Mouse (Mus musculus) forebrain, postnatal 0 days (tissue): ENCODE measurements around the gene Trpm3. TPM values are rescaled to one million over a fixed set of nuclear protein-coding genes. Genes with fewer than 3 reads are reported as not detected.
A peak's percentile ranks its signal among the peaks of the same experiment; 100 is the strongest.

Experiments
- ATAC-seq: fragments of 200-750 bp; cut with Nextera tagmentation; 2 replicates; pipeline ENCODE4 v1.8.0; 2017; ENCODE audit warnings: mild to moderate bottlenecking, moderate library complexity
- DNase-seq: peaks from one replicate; pipeline ENCODE4 v3.0.0-alpha.2; 2015
- H3K27ac ChIP-seq: fragments of 300-500 bp; sonication (generic); 2 replicates; pipeline ENCODE4 v1.5.1; 2014; ENCODE audit warnings: low read depth, mild to moderate bottlenecking, antibody characterized with exemption, low read length, moderate library complexity, mixed read lengths
- H3K27me3 ChIP-seq: fragments of 300-500 bp; sonication (generic); 2 replicates; pipeline ENCODE4 v1.6.1; 2014; ENCODE audit warnings: mild to moderate bottlenecking, low read length, mixed read lengths; ENCODE audit not compliant: insufficient read depth
- H3K36me3 ChIP-seq: fragments of 300-500 bp; sonication (generic); 2 replicates; pipeline ENCODE4 v1.6.1; 2014; ENCODE audit warnings: mild to moderate bottlenecking, moderate library complexity; ENCODE audit not compliant: insufficient read depth
- H3K4me1 ChIP-seq: fragments of 300-500 bp; sonication (generic); 2 replicates; pipeline ENCODE4 v1.6.1; 2014; ENCODE audit warnings: antibody characterized with exemption; ENCODE audit not compliant: insufficient read depth
- H3K4me2 ChIP-seq: fragments of 300-500 bp; sonication (generic); 2 replicates; pipeline ENCODE4 v1.6.1; 2014; ENCODE audit warnings: low read depth, mild to moderate bottlenecking, moderate library complexity
- H3K4me3 ChIP-seq: fragments of 300-500 bp; sonication (generic); 2 replicates; pipeline ENCODE4 v1.5.1; 2014; ENCODE audit warnings: low read depth, low read length, mixed read lengths
- H3K9ac ChIP-seq: fragments of 300-500 bp; sonication (generic); 2 replicates; pipeline ENCODE4 v1.6.1; 2014; ENCODE audit warnings: mild to moderate bottlenecking
- H3K9me3 ChIP-seq: fragments of 300-500 bp; sonication (generic); 2 replicates; pipeline ENCODE4 v1.6.1; 2016; ENCODE audit warnings: low read length
- CTCF ChIP-seq: sonication (generic); IDR thresholded peaks from 2 replicates; pipeline ENCODE4 v1.5.1; 2016; ENCODE audit warnings: antibody characterized with exemption, control low read depth, low read depth
- WGBS: fragments of 180-500 bp; shearing (Covaris S2); extraction: QIAGEN DNeasy Blood & Tissue Kit; methylation state at CpG from one replicate; pipeline ENCODE4 v1.1.7; 2014; 5-methylcytosine and 5-hydroxymethylcytosine counted together
- polyA plus RNA-seq: library from polyadenylated mRNA; unstranded; fragments of >200 nt; fragmentation: Nextera tagmentation; extraction: Ambion mirVana; gene quantifications from 2 replicates; pipeline ENCODE4 v1.2.1, GENCODE M21; 2015
- total RNA-seq: library from RNA; depleted of rRNA; stranded (reverse); fragments of >200 nt; gene quantifications from 2 replicates; pipeline ENCODE4 v1.2.3, GENCODE M21; 2014

Gene Trpm3
- total and polyA plus RNA-seq, 2 experiments from 2014 or later = 25.6 to 39.7 TPM

DNA sequence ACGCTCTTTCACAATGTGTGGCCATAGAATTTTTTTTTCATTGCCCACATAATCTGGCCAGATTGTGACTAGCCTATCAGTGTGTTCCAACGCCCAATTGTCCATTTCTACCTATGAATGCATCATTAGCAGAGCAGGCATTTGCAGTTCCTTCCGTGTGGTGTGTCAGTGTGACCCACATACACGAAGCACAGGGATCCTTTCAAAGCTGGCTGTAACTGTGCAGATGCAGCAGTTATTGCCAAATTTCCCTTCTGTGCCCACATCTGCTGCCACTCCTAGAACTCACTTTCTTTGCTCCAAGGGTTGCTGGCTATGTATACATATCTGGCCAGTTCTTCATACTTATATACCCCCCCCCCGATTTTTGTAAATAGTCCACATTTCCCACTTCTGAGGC, 834.9 kb downstream of the Trpm3 start:
- Histone ChIP-seq H3K9ac (no peak overlapping the region), H3K4me2 (no peak overlapping the region), H3K4me3 (no peak overlapping the region), H3K4me1 (no peaks in the 10 kb centered on the region), H3K27me3 (no peaks in the 10 kb centered on the region), H3K36me3 (no peaks in the 10 kb centered on the region), H3K9me3 (no peaks in the 10 kb centered on the region), H3K27ac (no peak overlapping the region)
- DNase-seq = no peak
- 76% methylated on average over 5 of the region's 5 CpGs for WGBS
- ATAC-seq = no peak
- no peak for TF ChIP-seq CTCF

DNA sequence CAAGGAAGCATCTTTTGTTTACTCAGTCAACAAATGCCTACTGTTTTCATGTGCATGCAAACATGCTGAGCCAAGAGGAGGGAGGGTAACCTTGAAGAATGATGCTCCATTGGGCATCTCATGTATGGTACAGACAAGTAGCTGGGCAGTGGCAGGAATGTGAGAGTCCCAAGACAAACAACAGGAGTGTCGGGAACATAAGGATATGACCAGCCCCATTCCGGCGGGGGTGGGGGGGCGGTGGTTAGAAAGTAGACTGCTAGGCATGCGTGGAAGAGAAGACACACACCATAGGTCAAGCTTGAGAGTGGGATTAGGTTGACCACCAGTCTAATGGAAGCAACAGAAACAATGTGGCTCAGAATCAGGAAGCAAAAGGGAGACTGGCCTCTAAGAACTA, 837.0 kb downstream of the Trpm3 start:
- Histone ChIP-seq H3K9ac (no peak overlapping the region), H3K4me3 (no peak overlapping the region), H3K27me3 (no peaks in the 10 kb centered on the region), H3K4me2 (no peak overlapping the region), H3K27ac (no peak overlapping the region), H3K9me3 (no peaks in the 10 kb centered on the region), H3K4me1 (no peaks in the 10 kb centered on the region), H3K36me3 (no peaks in the 10 kb centered on the region)
- DNase-seq = no peak
- ATAC-seq = no peak
- TF ChIP-seq CTCF = no peak
- WGBS = 97% methylated on average over 5 of the region's 5 CpGs

DNA sequence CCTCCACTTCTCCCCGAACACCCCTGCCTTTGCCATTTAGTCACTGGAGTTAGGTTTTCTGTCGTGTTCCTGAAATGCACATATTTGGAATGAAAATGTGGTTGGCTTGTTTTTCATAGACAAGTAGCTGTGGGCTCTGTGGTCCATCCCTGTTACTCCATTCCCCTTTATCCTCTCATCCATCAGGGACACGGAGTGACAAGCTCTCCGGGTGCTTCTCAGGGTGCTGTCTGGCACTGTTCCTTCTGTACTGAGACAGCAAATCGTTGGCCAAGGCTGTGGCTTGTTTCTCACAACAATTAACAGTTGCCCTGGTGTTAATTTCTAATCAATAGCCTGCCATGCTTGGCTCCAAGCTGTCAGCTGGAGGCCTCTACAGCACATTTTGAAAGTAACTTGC, 838.7 kb downstream of the Trpm3 start:
- Histone ChIP-seq H3K36me3 (0 out of 2 replicates have a peak, but pooled peaks cover 4% of the 10 kb centered on the region), H3K9ac (no peak overlapping the region), H3K27me3 (no peaks in the 10 kb centered on the region), H3K4me1 (no peaks in the 10 kb centered on the region), H3K4me3 (no peak overlapping the region), H3K9me3 (no peaks in the 10 kb centered on the region), H3K4me2 (no peak overlapping the region), H3K27ac (no peak overlapping the region)
- WGBS = 44% methylated on average over 5 of the region's 5 CpGs
- no peak for DNase-seq
- TF ChIP-seq CTCF = no peak
- ATAC-seq = peak; percentile 18; the same call in 1 of the 2 replicates

DNA sequence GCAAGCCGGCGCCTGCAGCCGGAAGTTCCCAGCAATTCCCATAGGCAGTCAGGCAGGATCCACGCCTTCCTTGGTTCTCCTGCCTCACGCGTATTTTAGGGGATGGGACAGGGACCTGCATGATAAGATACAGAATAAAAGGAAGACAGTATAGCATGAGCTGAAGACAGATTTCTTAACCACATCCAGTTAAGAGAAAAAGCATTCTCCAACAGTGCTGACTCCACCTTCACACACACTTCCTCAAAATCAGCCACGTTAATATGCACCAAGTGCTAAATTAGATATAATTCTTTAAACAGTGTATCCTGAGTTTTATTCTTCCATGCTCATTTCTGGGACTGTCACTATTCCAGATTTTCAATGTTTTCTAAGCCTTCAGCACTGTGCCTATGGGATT, 839.9 kb downstream of the Trpm3 start:
- 0 out of 2 replicates have a peak, but pooled peaks cover 6% of the 10 kb centered on the region for H3K36me3 ChIP-seq
- DNase-seq (no peak), ATAC-seq (no peak)
- no peak overlapping the region for H3K4me2 ChIP-seq
- H3K9me3 ChIP-seq = no peaks in the 10 kb centered on the region
- WGBS = 96% methylated on average over 7 of the region's 7 CpGs
- no peak overlapping the region for H3K9ac ChIP-seq
- H3K27ac ChIP-seq = no peak overlapping the region
- TF ChIP-seq CTCF = no peak
- no peaks in the 10 kb centered on the region for H3K4me1 ChIP-seq
- H3K4me3 ChIP-seq = no peak overlapping the region
- no peaks in the 10 kb centered on the region for H3K27me3 ChIP-seq

DNA sequence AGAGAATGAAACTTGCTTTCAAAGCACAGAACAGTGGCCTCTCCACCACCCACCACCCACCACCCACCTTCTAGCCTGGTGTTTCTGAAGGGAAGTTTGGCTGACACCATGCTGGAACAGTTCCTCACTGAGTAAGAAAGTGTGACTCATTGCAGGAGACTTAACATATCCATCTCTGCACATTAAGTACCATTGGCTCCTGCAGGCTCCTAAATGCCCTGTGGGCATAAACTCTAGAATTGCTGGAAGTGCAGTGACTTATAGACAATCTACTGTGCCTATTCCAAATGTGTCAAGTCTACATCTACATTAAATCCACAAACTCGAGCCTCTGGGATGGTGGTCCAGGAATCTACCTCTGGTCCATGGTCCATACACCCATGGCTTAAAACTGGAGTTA, 840.3 kb downstream of the Trpm3 start:
- Histone ChIP-seq H3K27me3 (no peaks in the 10 kb centered on the region), H3K36me3 (0 out of 2 replicates have a peak, but pooled peaks cover 6% of the 10 kb centered on the region), H3K27ac (no peak overlapping the region), H3K4me1 (no peaks in the 10 kb centered on the region), H3K9ac (no peak overlapping the region), H3K4me3 (no peak overlapping the region), H3K9me3 (no peaks in the 10 kb centered on the region), H3K4me2 (no peak overlapping the region)
- DNase-seq (no peak), ATAC-seq (no peak)
- no peak for TF ChIP-seq CTCF
- WGBS = 78% methylated on average over 1 of the region's 1 CpGs

DNA sequence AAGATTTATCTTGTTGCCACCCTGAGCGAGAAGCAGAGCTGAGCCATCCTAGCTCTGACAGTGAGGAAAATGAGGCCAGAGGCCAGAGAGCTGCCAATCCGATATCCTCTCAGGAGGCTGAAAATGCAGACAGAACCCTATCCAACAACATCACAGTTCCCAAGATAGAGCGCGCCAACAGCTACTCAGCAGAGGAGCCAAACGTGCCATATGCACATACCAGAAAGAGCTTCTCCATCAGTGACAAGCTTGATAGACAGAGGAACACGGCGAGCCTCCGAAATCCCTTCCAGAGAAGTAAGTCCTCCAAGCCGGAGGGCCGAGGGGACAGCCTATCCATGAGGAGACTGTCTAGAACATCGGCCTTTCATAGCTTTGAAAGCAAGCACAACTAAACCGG, 849.1 kb downstream of the Trpm3 start:
- ATAC-seq (peak; percentile 43), DNase-seq (peak; percentile 55)
- TF ChIP-seq CTCF = no peak
- H3K9ac ChIP-seq = no peak overlapping the region
- H3K9me3 ChIP-seq = no peaks in the 10 kb centered on the region
- peaks cover 4% of the 10 kb centered on the region; the same call in 1 of the 2 replicates for H3K36me3 ChIP-seq
- H3K27ac ChIP-seq = 0 out of 2 replicates have a peak overlapping the region, but pooled peaks have one; percentile 21
- no peak overlapping the region for H3K4me3 ChIP-seq
- 75% methylated on average over 12 of the region's 12 CpGs for WGBS
- no peaks in the 10 kb centered on the region for H3K4me1 ChIP-seq
- no peaks in the 10 kb centered on the region for H3K27me3 ChIP-seq
- no peak overlapping the region for H3K4me2 ChIP-seq

DNA sequence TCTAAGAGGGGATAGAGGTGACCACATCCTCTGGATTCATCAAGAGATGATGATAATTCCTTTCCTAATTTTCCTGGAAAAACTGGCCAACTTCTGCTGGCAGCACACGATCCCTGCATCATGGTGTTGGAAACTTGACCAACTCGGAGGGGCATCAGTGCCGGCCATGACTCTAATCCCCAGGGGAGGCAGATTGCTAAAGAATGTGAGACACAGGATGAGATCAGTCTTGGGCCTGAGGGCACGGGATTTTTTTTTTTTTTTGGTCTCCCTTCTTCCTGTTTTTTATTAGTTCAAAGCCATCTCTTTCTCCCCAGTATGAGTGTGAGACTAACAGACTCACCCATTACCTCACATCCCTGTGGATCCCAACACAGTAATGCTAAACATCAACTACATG, 855.1 kb downstream of the Trpm3 start:
- DNase-seq (no peak), ATAC-seq (no peak)
- H3K9ac ChIP-seq = no peak overlapping the region
- H3K27me3 ChIP-seq = no peaks in the 10 kb centered on the region
- WGBS = 79% methylated on average over 4 of the region's 4 CpGs
- H3K4me1 ChIP-seq = no peaks in the 10 kb centered on the region
- no peak overlapping the region for H3K4me2 ChIP-seq
- no peaks in the 10 kb centered on the region for H3K9me3 ChIP-seq
- TF ChIP-seq CTCF = no peak
- no peaks in the 10 kb centered on the region for H3K36me3 ChIP-seq
- no peak overlapping the region for H3K27ac ChIP-seq
- H3K4me3 ChIP-seq = no peak overlapping the region
